Mouse (Mus musculus) myocyte (in vitro differentiated cells): ENCODE results near the gene Itpr1. TPM values are rescaled to one million over a fixed set of nuclear protein-coding genes. Genes with fewer than 3 reads are reported as not detected.

Experiments used
- H3K27me3 ChIP-seq: one replicate; pipeline ENCODE4 v1.6.1; 2011; ENCODE audit not compliant: control insufficient read depth, insufficient read depth, insufficient read length
- H3K36me3 ChIP-seq: one replicate; pipeline ENCODE4 v1.6.1; 2011; ENCODE audit not compliant: control insufficient read depth, insufficient read depth
- H3K4me2 ChIP-seq: one replicate; pipeline ENCODE4 v1.6.1; 2011; ENCODE audit warnings: low read depth, control low read depth
- H3K4me3 ChIP-seq: one replicate; pipeline ENCODE4 v1.5.1; 2011; ENCODE audit warnings: mild to moderate bottlenecking, control low read depth, moderate library complexity
- H3K79me2 ChIP-seq: one replicate; pipeline ENCODE4 v1.6.1; 2011; ENCODE audit not compliant: control insufficient read depth, insufficient read depth
- H3ac ChIP-seq: one replicate; pipeline ENCODE4 v1.6.1; 2011; ENCODE audit not compliant: control insufficient read depth, insufficient read length
- CEBPB ChIP-seq: IDR thresholded peaks from 2 replicates; pipeline ENCODE4 v1.6.1; 2011; ENCODE audit warnings: mild to moderate bottlenecking, moderate library complexity; ENCODE audit not compliant: poor library complexity, insufficient read depth, severe bottlenecking
- E2F4 ChIP-seq: IDR thresholded peaks from one replicate; pipeline ENCODE4 v1.6.1; 2011; ENCODE audit warnings: mild to moderate bottlenecking, control low read depth, moderate library complexity; ENCODE audit not compliant: insufficient read depth
- MAX ChIP-seq: IDR thresholded peaks from one replicate; pipeline ENCODE4 v1.6.1; 2011; ENCODE audit warnings: low read depth, mild to moderate bottlenecking, control low read depth
- MYOD1 ChIP-seq, 3 experiments: IDR thresholded peaks; one replicate each; pipeline ENCODE4 v1.6.1; 2011; ENCODE audit warnings: control low read depth in 2 of 3, low read depth in 2 of 3, mild to moderate bottlenecking in 2 of 3, moderate library complexity in 1 of 3; ENCODE audit not compliant: insufficient read length in 2 of 3, control insufficient read depth in 1 of 3
- MYOG ChIP-seq, 3 experiments: IDR thresholded peaks; one replicate each; pipeline ENCODE4 v1.6.1; 2011; ENCODE audit warnings: control low read depth in 2 of 3, low read depth in 2 of 3, mild to moderate bottlenecking in 2 of 3; ENCODE audit not compliant: insufficient read length in 2 of 3, control insufficient read depth in 1 of 3, insufficient read depth in 1 of 3
- POLR2A ChIP-seq: IDR thresholded peaks from one replicate; pipeline ENCODE4 v1.6.1; 2011; ENCODE audit warnings: low read depth, mild to moderate bottlenecking, control low read depth, moderate library complexity; ENCODE audit not compliant: insufficient read length
- POLR2AphosphoS2 ChIP-seq: IDR thresholded peaks from one replicate; pipeline ENCODE4 v1.6.1; 2011; ENCODE audit warnings: low read depth, control low read depth; ENCODE audit not compliant: insufficient read length
- REST ChIP-seq: IDR thresholded peaks from one replicate; pipeline ENCODE4 v1.6.1; 2011; ENCODE audit warnings: mild to moderate bottlenecking, control low read depth, moderate library complexity; ENCODE audit not compliant: insufficient read depth, insufficient read length
- SRF ChIP-seq: IDR thresholded peaks from one replicate; pipeline ENCODE4 v1.6.1; 2011; ENCODE audit warnings: low read depth; ENCODE audit not compliant: control insufficient read depth, insufficient read length
- TCF12 ChIP-seq: IDR thresholded peaks from one replicate; pipeline ENCODE4 v1.6.1; 2011; ENCODE audit warnings: mild to moderate bottlenecking, control low read depth; ENCODE audit not compliant: poor library complexity, insufficient read depth, severe bottlenecking
- TCF3 ChIP-seq: IDR thresholded peaks from one replicate; pipeline ENCODE4 v1.6.1; 2011; ENCODE audit warnings: low read depth, control low read depth; ENCODE audit not compliant: insufficient read length
- USF1 ChIP-seq: IDR thresholded peaks from one replicate; pipeline ENCODE4 v1.6.1; 2011; ENCODE audit warnings: low read depth, mild to moderate bottlenecking, control low read depth, moderate library complexity
- polyA plus RNA-seq: library from polyadenylated mRNA; unstranded; fragments of >200 nt; fragmentation: generic; extraction: Trizol; gene quantifications from one replicate; pipeline ENCODE4 v1.2.1, GENCODE M21; 2012; ENCODE audit warnings: missing spikeins

Gene Itpr1
- polyA plus RNA-seq, 1 experiment = 3.1 TPM

- Histone ChIP-seq H3K4me3 (no peak overlapping the region), H3K4me2 (no peak overlapping the region), H3ac (no peak overlapping the region), H3K79me2 (no peaks in the 10 kb centered on the region), H3K27me3 (no peaks in the 10 kb centered on the region), H3K36me3 (no peaks in the 10 kb centered on the region)
- TF ChIP-seq E2F4 = no peak
- no peak for TF ChIP-seq MAX
- TF ChIP-seq REST = no peak
- TF ChIP-seq USF1 = no peak
- no peak for TF ChIP-seq MYOG (IDR thresholded peaks at IDR 0.05; ENCODE audit: control insufficient read depth in 1 of 3, insufficient read depth in 1 of 3, insufficient read length in 2 of 3, low read depth in 2 of 3)
- TF ChIP-seq POLR2AphosphoS2 = no peak
- no peak for TF ChIP-seq SRF
- TF ChIP-seq TCF3 = no peak
- no peak for TF ChIP-seq TCF12
- no peak for TF ChIP-seq MYOD1 (IDR thresholded peaks at IDR 0.05; ENCODE audit: control insufficient read depth in 1 of 3, insufficient read length in 2 of 3, low read depth in 2 of 3)
- no peak for TF ChIP-seq POLR2A
- no peak for TF ChIP-seq CEBPB
Observed at GRCm38 (mm10) chr6:108326751-108327161, 113.9 kb downstream of the Itpr1 start.

- H3K4me2 ChIP-seq = no peak overlapping the region
- no peak for TF ChIP-seq POLR2A
- TF ChIP-seq USF1 = no peak
- no peak for TF ChIP-seq MAX
Observed at GRCm38 (mm10) chr6:108327561-108327960, 114.7 kb downstream of the Itpr1 start.

GRCm38 (mm10) chr6:108328296-108328695 lies 115.4 kb downstream of the Itpr1 start:
- Histone ChIP-seq H3K27me3 (no peaks in the 10 kb centered on the region), H3K79me2 (no peaks in the 10 kb centered on the region), H3ac (no peak overlapping the region), H3K4me2 (no peak overlapping the region), H3K4me3 (no peak overlapping the region), H3K36me3 (no peaks in the 10 kb centered on the region)
- TF ChIP-seq POLR2A (no peak), TCF3 (no peak), POLR2AphosphoS2 (no peak), MAX (no peak), USF1 (no peak), SRF (no peak), REST (no peak), CEBPB (no peak), MYOG (IDR thresholded peaks at IDR 0.05; ENCODE audit: control insufficient read depth in 1 of 3, insufficient read depth in 1 of 3, insufficient read length in 2 of 3, low read depth in 2 of 3) (no peak)

More at GRCm38 (mm10) chr6:108327561-108327960, 114.7 kb downstream of the Itpr1 start:
- H3K4me3 ChIP-seq = no peak overlapping the region
- H3K36me3 ChIP-seq = no peaks in the 10 kb centered on the region
- H3ac ChIP-seq = no peak overlapping the region
- no peaks in the 10 kb centered on the region for H3K79me2 ChIP-seq
- H3K27me3 ChIP-seq = no peaks in the 10 kb centered on the region

GRCm38 (mm10) chr6:108330461-108330860 lies 117.6 kb downstream of the Itpr1 start:
- TF ChIP-seq TCF12 (no peak), POLR2A (no peak), E2F4 (no peak), MYOD1 (IDR thresholded peaks at IDR 0.05; ENCODE audit: control insufficient read depth in 1 of 3, insufficient read length in 2 of 3, low read depth in 2 of 3) (no peak), POLR2AphosphoS2 (no peak), SRF (no peak), REST (no peak), USF1 (no peak), TCF3 (no peak), MYOG (IDR thresholded peaks at IDR 0.05; ENCODE audit: control insufficient read depth in 1 of 3, insufficient read depth in 1 of 3, insufficient read length in 2 of 3, low read depth in 2 of 3) (no peak), MAX (no peak), CEBPB (no peak)
- Histone ChIP-seq H3K4me3 (no peak overlapping the region), H3ac (no peak overlapping the region), H3K4me2 (no peak overlapping the region), H3K36me3 (no peaks in the 10 kb centered on the region), H3K27me3 (no peaks in the 10 kb centered on the region), H3K79me2 (no peaks in the 10 kb centered on the region)

GRCm38 (mm10) chr6:108331268-108331667 lies 118.4 kb downstream of the Itpr1 start:
- no peak overlapping the region for H3K4me3 ChIP-seq
- H3K36me3 ChIP-seq = no peaks in the 10 kb centered on the region
- no peak for TF ChIP-seq USF1
- TF ChIP-seq POLR2AphosphoS2 = no peak
- no peak for TF ChIP-seq REST
- no peak for TF ChIP-seq TCF12
- TF ChIP-seq POLR2A = no peak
- no peak for TF ChIP-seq E2F4
- no peak for TF ChIP-seq TCF3
- no peak for TF ChIP-seq MYOG (IDR thresholded peaks at IDR 0.05; ENCODE audit: control insufficient read depth in 1 of 3, insufficient read depth in 1 of 3, insufficient read length in 2 of 3, low read depth in 2 of 3)
- TF ChIP-seq CEBPB = no peak
- no peak for TF ChIP-seq MYOD1 (IDR thresholded peaks at IDR 0.05; ENCODE audit: control insufficient read depth in 1 of 3, insufficient read length in 2 of 3, low read depth in 2 of 3)
- no peak for TF ChIP-seq SRF
- TF ChIP-seq MAX = no peak

More at GRCm38 (mm10) chr6:108331268-108331667, 118.4 kb downstream of the Itpr1 start:
- Histone ChIP-seq H3K79me2 (no peaks in the 10 kb centered on the region), H3K4me2 (no peak overlapping the region), H3ac (no peak overlapping the region), H3K27me3 (no peaks in the 10 kb centered on the region)
